Mouse (Mus musculus) mesoderm, embryonic 11.5 days (tissue): Measurements from ENCODE around the gene Art3.

Experiments used
- DNase-seq: peaks from one replicate; pipeline ENCODE4 v3.0.0-alpha.2; 2012; ENCODE audit warnings: low read depth, low spot score

The Art3 gene

DNA sequence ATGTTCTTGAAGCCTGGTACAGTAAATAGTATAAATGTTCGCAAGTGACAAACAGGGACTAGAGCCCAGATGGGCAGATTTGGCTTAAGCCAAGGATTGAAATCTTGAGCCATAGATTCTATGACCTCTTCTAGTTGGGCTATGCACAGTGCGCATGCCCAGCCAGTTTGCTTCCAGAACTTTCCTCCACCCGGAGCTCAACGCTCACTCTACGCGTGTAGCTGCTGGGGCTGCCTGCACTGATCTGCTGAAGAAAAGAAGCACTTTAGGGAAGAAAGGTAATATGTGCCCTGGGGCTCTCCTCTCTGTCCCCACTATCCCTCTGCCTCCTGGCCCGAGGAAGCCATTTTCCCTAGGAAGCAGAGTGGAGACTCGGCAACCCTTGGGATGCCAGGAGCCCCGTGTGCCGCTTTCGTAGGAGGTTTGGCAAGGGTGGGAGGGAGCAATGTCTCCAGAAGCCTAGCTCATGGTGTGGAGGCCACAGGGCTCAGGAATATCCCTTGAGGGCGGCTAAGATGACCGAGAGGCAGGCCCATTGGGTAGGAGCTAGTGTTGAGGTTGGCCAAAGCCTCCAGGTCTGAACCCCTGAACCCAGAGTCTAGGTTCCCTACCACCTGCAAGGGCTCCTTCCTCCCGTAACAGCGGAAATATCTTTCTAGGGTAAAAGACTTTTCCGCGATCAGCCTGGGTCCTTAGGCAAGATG is at the start of gene Art3:
Gene Art3, plus strand, starts transcription at position 193 of the 704 bp plus-strand sequence.
- DNase-seq = no peak

DNA sequence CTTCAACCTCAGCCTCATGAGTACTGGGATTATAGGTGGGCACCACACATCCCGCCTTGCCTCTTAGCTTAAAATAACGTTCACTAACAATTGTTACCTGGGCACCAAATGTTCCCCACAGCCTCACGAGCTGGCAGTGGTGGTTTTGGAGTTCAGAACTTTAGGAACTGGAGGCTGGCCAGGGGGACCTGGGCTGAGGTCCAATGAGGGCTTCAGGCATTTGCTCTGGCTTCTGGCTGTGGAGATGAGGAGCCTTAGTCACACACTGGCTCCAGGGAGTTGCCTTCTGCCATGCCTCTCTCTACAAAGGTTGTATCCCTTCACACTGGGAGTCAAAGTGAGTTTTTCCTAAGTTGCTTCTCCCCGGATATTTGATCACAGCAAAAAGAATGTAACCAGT is 49.1 kb upstream of the Art3 start:
- no peak for DNase-seq

DNA sequence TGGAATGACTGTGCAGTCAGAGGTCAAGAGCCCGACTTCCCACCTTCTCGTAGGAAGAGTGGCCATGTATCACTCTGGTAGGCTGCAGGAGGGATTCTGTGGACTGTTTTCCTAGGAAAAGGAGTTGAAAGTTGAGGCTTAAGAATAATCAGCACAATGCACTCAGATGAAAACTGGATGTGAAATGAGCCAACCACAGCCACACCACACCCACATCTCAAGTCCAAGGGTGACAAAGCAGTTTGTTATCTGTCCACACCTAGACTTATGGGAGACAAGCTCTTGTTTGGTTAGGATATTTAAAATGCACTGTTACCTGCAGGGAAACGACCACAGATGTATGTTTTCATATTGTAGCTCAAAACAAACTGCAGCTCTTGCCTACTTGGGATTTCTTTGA is 48.5 kb upstream of the Art3 start:
- DNase-seq = no peak

DNA sequence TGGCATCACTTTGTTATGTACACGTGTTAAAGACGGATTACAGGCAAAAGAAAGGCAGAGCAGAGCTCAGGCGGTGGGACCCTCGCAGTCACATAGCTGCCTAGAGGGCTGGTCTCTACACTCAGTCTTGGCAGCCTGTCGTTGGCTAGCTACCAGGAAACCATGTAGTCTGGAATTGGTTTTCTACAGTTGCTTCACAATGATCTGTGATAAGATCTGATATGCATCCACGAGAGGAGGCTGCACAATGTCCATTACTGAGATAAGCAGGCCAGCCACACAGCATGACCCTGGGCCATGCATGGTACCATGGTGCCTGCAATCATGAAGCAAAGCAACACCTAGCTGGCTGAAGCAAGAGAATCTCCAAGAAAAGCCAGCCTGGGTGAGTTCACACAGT is 43.8 kb upstream of the Art3 start:
- no peak for DNase-seq

DNA sequence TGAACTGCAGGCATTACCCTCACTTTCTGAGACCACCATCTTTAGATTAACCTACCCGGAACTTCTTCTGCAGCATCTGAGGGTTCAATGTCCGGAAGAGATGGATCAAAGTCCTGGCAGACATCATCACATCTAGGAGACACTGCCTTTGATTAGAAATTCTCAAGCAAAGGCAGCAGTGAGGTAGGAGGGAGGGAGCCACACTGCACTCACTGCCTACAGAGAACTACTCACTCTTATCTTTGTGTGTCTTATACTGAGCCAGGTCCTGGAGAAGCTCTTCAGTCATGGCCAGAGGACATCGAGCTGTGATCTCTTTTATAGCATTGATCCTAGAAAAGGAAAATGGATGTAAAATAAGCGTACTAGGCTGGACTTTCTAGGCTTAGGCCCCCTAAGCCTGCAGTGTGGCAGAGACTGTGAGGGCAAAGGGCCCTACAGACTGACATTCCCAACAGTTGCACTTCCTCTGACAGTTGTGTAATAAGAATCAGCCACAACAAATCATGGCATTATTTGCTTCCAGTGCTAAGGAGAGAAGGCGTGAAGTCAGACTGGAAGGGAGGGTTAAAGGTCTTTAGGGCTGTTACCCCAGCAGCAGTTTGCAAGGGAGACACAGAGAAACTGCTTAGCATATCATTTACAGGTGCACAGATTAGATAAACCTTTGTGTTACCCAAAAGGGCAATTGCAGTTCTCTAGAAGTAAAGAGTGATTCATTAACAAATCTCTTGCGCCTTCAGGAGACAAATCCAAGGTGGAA is 39.8 kb upstream of the Art3 start:
- DNase-seq = no peak

DNA sequence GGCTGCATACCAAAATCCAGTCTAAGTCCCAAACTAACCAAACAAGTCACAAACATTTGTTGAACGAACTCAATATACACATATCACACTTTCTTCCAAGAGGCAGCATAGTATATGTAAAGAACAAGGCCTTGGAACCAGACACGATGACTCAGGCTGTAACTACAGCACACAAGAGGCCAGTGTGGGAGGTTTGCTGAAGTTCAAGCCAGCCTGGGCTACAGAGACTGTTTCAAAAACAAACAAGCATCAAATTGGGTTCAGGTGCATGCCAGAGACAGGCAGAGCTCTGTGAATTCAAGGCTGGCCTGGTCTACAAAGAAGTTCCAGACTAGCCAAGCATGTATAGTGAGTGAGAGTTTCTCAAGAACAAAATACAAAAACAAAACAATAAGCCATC is 37.1 kb upstream of the Art3 start:
- DNase-seq = no peak

DNA sequence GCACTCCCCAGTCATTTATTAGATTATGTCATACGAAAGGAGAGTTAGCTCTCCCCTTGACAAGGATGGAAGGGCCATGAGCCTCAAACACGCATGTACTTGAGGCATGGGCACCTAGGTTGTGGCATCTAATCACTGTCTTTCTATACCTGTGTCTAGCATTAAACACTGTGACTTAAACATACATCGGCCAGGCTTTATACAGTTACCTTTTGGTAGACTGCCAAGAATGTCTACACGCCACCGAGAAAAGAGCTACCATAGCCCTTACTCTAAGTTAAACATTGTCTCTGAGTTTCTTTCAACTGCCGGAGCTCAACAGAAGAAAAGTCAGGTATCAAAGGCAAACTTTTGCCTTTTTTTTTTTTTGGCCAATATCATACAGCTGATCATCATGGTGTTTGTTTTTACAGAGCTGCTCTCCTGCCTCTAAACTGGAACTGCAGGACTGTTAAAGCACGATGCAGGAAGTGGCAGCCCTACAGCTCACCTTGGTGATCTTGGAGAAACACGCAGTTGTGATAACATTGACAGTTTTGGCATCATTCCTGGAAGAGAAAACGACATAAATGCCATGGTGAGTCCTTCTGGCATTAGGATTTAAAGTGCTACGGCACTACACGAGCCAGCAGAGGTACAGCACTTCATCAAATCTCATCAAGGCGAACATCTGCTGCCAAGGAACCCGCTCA is 29.3 kb upstream of the Art3 start:
- DNase-seq = no peak

DNA sequence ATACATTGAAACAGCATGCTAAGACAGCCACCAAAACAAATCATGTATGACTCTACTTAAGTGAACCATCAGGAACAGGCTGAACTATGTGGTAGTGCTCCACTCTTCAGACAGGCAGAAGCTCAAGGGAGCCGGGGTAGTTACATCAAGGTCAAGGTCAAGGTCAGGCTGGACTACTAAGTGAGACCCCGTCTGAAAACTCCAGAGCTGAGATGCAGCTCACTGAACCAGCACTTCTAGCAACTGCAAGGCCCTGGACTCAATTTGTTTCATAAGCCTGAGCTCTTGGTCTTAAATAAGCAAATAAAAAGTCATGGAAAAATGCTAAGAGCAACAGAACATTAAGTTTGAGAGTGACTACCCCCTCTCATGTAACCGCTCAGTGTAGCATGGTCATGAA is 27.3 kb upstream of the Art3 start:
- DNase-seq = no peak

DNA sequence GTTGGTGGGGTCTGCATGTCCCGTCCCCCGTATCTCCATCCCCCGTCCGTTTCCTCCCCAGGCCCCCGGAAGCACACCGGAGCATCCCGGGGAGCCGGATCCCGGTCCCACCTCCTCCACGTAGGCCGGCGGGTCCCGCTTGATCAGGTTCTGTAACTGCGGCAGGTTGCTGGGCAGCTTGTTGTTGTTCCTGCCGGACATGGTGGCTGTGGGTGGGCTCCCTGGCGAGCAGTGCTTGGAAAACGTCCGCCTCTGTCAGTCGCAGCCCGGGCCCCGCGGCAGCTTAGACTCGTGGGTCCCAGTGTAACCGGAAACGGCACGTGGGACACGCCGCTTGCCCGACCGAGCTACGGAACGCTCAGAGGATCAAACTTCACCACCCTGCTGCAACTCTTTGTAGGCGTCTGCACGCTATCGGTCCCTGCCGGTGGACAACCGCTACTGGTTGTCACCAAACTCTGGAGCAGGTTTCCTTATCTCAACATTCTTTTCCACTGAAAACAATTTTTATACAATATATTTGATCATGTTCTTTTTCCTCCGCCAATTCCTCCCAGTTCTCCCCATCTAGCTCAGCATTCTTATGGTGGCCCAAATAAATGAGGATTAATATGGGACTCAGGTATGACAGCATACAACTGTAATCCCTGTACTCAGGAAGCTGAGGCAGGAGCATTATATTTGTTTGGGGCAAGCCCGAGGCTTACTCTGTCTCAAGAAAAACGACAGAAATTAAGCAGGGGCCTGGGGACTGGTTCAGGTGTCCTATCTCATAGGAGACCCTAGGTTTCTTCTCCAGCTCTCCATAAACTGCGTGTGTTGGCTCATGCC is 21.7 kb upstream of the Art3 start, which contains the start of gene Sdad1:
Gene Sdad1, minus strand, starts transcription at position 799 of the 831 bp plus-strand sequence.
- DNase-seq = peak; percentile 96

DNA sequence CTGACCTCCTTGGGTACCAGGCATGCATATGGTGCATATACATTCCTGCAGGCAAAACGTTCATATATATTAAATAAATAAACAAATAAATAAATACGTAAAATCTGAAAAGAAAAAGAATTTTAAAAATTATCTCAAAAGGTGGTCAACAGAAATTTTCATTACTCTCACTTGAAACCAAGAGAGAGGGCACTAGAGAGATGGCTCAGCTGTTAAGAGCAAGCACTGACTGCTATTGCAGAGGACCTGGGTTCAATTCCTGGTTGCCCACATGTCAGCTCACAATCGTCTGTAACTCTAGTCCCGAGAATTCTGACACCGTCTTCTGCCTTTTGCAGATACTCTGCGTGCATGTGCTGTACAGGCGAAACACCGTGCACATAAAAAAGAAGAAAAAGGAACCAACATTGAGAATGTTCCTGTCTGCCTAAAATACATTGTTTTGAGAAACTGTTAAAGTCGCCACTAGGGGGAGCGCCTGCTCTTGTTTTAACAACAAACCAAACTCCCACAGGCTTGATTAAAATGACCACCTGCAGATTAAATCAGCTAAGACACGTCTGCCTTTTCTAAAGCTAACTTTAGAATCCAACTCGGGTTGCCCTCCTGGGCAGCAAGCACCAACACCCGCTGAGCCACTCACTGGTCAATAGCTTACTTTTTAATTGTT is 19.4 kb upstream of the Art3 start:
- DNase-seq = peak; percentile 88

DNA sequence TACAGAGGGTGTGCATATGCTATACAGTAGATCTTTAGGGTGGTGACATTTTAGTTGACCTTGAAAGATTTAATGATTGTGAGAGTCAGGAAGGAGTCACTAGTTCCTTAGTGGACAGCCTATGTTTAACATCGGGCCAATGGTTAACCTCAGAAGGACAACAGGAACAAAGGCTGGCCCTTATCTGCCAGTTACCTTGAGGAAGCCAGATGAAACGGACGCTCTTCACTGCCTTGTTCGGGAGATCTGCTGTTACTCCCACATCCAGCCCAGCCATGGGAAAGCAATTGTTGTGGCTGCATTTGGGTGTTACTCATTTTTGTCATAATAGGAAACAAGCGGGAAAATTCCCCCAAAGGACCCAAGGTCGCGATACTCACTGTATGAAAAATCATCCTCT is 17.9 kb upstream of the Art3 start:
- no peak for DNase-seq

DNA sequence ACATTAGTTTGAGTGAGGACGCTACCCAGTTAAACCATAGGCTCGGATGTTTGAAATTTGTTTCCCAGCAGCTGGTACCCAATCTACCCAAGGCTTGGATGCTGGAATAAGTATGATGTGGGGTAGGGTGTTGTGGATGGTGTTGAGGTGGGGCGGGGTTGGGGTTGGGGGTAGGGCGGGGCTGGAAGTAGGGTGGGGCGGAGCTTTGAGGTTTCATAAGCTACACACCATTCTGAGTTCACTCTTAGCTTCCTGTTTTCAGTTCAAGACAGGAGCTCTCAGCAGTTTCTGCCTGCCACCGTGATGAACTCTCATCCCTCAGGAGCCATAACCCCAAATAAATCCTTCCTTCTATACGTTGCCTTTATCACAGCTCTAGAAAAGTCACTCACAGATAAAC is 13.5 kb upstream of the Art3 start:
- DNase-seq = no peak

DNA sequence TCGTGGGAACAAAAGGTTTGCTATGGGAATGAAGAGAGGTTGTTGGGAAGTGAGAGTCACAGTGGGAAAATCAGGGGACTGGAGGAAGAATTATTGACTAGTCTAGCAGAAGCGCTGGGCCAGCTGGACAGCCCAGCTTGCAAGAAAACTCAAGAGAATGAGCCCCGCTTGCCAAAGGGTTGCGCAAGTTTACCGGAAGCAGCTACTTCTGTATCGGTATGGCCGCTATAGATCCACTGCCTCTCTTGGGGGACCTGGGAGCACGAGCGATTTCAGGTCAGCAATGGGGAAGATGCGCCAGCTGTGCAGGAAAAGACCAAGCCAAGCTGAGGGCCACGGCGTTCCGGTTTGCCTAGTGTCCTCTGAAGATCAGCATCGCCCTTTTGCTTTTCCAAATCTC is 13.0 kb upstream of the Art3 start:
- DNase-seq = no peak

DNA sequence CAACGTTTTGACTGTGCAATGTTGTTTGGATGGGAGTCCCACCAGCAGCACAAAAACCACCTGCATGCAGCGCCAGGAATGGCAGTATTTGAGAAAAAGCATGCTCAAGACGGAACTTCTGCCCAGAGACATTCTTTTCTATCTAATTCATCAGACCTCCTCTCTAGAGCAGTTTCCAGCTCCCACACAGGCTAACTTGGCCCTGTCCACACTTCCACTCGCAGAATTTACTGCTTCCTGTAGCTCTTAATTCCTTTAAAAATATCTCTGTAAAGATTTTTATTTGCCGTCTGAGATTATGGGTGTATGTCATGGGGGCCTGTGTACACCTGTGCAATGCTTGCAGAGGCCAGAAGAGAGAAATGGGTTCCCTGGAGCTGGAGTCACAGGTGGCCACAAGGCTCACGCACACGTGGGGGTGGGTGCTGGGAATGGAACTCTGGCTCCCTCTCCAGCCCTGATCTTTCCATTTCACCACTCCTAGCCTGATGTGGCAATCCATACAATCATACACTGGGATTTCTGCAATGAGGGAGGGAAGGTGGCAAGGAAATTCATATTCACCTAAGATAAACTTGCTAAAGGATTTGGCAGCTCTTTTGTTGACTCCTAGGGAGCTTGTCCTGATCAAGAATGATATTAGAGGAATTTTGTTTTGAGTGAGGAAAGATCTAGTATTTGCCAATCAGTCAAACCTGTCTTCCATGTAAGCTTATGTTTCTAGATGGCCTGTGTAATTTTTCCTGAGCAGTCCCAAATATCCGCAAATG is 9.8 kb upstream of the Art3 start:
- DNase-seq = no peak

DNA sequence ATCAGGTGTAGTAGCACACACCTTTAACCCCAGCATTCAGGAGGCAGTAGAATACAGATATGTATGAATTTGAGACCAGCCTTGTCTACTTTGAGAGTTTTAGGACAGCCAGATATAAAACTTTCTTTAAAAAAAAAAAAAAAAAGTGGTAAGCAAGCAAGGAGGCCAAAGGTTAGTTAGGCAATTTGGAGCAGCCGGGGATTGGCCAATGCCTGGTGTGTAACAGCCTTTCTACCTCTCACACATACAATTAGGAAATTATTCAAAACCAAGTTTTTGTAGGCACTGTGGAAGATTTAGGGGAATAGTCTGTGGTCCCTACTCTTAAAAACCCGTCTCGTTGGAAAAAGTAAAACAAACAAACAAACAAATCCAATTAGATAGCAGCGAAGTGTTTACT is 9.0 kb upstream of the Art3 start:
- no peak for DNase-seq

DNA sequence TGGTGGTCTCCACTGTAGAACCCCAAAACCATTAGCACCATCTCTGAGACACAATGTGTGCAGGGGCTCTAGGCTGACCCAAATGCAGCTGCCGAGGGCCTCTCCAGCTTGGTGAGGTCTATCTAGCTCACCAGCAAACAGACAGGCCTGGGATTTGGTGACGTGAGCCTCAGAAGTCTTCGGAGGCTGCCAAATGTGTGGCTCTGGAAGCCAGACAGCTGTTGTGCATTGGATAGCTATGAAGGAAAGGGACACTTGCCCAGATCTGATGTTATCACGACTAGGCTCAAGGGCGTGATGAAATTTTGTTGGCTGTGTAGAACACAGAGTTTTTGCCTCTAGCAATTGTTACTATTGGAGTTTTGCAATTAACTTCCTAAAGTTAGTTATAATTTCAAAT is 8.4 kb upstream of the Art3 start:
- DNase-seq = no peak

DNA sequence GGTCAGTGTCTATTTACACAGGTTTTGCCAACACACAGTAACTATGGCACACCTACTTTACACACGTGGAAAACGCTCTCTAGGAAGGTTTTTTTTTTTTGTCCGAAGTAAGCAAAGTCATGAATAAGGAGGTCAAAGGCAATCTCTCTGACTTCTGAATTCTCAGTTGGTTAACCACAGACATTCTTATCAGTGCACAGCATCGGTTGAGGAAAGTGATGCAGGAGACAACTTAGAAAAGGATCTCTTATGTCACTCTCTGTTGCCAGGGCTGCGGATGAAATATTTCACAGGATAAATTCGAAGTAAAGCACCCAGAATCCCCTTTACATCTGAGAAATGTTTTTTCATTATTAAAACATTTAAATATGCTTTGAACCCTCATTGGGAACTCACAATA is 4.3 kb upstream of the Art3 start:
- DNase-seq = no peak

DNA sequence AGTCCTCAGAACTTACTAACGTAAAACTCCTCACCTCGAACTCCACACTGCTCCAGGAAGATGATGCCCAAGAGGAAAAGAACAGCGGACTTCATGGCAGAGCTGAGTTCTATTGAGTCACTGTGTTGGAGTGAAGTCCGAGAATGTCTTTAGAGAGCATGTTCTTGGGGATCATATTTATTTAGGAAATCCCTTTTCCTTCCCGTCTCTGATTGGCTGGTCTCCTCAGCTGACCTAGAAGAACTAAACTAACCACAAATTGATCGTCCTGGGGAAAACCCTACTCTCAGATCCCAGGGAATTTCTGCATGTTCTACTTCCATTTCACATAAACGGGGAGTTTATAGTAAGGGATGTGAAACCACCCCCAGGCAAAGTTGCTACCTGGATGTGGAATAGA is 3.7 kb upstream of the Art3 start, which contains the start of gene Cxcl9:
Gene Cxcl9, minus strand, starts transcription at position 151 of the 400 bp plus-strand sequence.
- no peak for DNase-seq

DNA sequence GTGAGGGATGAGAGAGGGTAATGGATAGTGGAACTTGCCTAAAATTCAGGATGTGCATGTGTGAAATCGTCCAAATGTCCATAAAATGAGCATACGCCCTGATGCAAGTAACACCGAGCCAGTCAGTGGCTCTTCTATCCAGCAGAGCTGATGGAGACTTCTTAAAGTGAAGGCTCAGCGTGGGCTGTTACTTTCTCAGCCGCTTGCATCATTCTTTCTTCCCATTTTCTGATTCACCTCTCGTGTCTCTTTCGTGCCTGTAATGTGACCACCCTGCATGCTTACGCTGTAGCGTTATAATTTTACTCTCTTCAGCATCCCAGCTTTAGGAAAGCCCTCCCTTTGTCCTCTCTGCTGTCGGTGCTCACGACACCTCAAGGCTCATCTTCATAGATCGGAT is 505 bp upstream of the Art3 start:
- no peak for DNase-seq

DNA sequence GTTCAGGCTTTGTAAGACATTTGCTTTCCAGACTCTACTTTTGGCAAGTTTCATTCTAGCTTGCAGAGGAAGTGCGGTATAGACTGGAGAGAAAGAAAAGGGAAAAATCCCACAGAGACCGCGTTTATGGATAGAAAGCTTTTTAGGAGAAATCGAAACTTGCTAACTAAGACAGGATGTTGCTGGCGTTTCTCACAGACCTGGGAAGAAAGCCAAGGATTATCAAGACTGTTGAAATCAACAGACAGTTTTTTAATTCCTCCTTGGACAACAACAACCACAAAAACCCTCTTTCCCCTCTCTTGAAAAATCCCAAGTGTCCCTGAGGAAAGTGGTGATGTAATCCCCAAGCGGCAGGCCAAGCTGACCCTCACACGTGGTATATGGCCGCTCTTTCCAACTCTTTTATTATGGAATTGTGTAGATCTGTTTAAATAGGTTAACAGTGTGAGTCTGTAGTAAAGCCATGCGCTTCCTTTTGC is 773 bp downstream of the Art3 start:
- no peak for DNase-seq
